Mouse (Mus musculus) neural tube, embryonic 12.5 days (tissue): ENCODE measurements around the gene Igsf11. TPM values are rescaled to one million over a fixed set of nuclear protein-coding genes. Genes with fewer than 3 reads are reported as not detected.

Experiments used
- ATAC-seq: fragments of 200-750 bp; cut with Nextera tagmentation; 2 replicates; pipeline ENCODE4 v1.8.0; 2017; ENCODE audit warnings: low read depth, mild to moderate bottlenecking, moderate TSS enrichment, moderate library complexity; ENCODE audit not compliant: low FRiP score
- H3K27ac ChIP-seq: fragments of 300-500 bp; sonication (generic); 2 replicates; pipeline ENCODE4 v1.5.1; 2016
- H3K27me3 ChIP-seq: fragments of 300-500 bp; sonication (generic); replicated peaks from 2 replicates; pipeline ENCODE4 v1.6.1; 2016; ENCODE audit warnings: mild to moderate bottlenecking
- H3K36me3 ChIP-seq: fragments of 300-500 bp; sonication (generic); 2 replicates; pipeline ENCODE4 v1.6.1; 2016; ENCODE audit warnings: mild to moderate bottlenecking
- H3K4me1 ChIP-seq: fragments of 300-500 bp; sonication (generic); 2 replicates; pipeline ENCODE4 v1.6.1; 2016
- H3K4me2 ChIP-seq: fragments of 300-500 bp; sonication (generic); replicated peaks from 2 replicates; pipeline ENCODE4 v1.6.1; 2016; ENCODE audit warnings: mild to moderate bottlenecking
- H3K4me3 ChIP-seq: fragments of 300-500 bp; sonication (generic); 2 replicates; pipeline ENCODE4 v1.5.1; 2016
- H3K9ac ChIP-seq: fragments of 300-500 bp; sonication (generic); 2 replicates; pipeline ENCODE4 v1.6.1; 2016; ENCODE audit warnings: mild to moderate bottlenecking
- H3K9me3 ChIP-seq: fragments of 300-500 bp; sonication (generic); 2 replicates; pipeline ENCODE4 v1.6.1; 2016; ENCODE audit warnings: mild to moderate bottlenecking
- WGBS: fragments of 180-500 bp; shearing (Covaris S2); methylation state at CpG from one replicate; pipeline ENCODE4 v1.1.7; 2016; 5-methylcytosine and 5-hydroxymethylcytosine counted together
- polyA plus RNA-seq: library from polyadenylated mRNA; unstranded; fragments of >200 nt; fragmentation: Nextera tagmentation; extraction: Ambion mirVana; gene quantifications from 2 replicates; pipeline ENCODE4 v1.2.1, GENCODE M21; 2016

Igsf11 gene
- polyA plus RNA-seq, 1 experiment from 2014 or later, result 4.6 TPM

- Histone ChIP-seq H3K9ac (no peak overlapping the region), H3K4me2 (no peak overlapping the region)
Observed at GRCm38 (mm10) chr16:39056961-39057360, 164.5 kb downstream of the Igsf11 start.

GRCm38 (mm10) chr16:39058869-39059268 is 166.4 kb downstream of the Igsf11 start:
- Histone ChIP-seq H3K36me3 (no peaks in the 10 kb centered on the region), H3K27me3 (no peaks in the 10 kb centered on the region), H3K9ac (no peak overlapping the region), H3K4me2 (no peak overlapping the region), H3K27ac (no peak overlapping the region), H3K4me3 (no peak overlapping the region), H3K9me3 (no peaks in the 10 kb centered on the region), H3K4me1 (no peaks in the 10 kb centered on the region)
- 85% methylated on average over 2 of the region's 2 CpGs for whole genome bisulfite sequencing
- no peak for ATAC-seq

More at GRCm38 (mm10) chr16:39056961-39057360, 164.5 kb downstream of the Igsf11 start:
- Histone ChIP-seq H3K9me3 (no peaks in the 10 kb centered on the region), H3K4me1 (no peaks in the 10 kb centered on the region; the same call in 1 of the 2 replicates), H3K36me3 (no peaks in the 10 kb centered on the region), H3K27ac (no peak overlapping the region), H3K27me3 (no peaks in the 10 kb centered on the region), H3K4me3 (no peak overlapping the region)
- no peak for ATAC-seq
- 72% methylated on average over 12 of the region's 12 CpGs for WGBS

GRCm38 (mm10) chr16:39062596-39062995 is 170.1 kb downstream of the Igsf11 start:
- Histone ChIP-seq H3K4me2 (no peak overlapping the region), H3K9ac (no peak overlapping the region), H3K4me3 (no peak overlapping the region), H3K9me3 (no peaks in the 10 kb centered on the region), H3K27ac (no peak overlapping the region), H3K27me3 (no peaks in the 10 kb centered on the region), H3K4me1 (no peaks in the 10 kb centered on the region), H3K36me3 (no peaks in the 10 kb centered on the region)
- no peak for ATAC-seq
- 36% methylated on average over 5 of the region's 5 CpGs for WGBS

- Histone ChIP-seq H3K4me2 (no peak overlapping the region), H3K27ac (no peak overlapping the region), H3K27me3 (no peaks in the 10 kb centered on the region), H3K4me3 (no peak overlapping the region), H3K9me3 (no peaks in the 10 kb centered on the region), H3K36me3 (no peaks in the 10 kb centered on the region), H3K9ac (no peak overlapping the region), H3K4me1 (no peaks in the 10 kb centered on the region)
- no peak for ATAC-seq
- 72% methylated on average over 5 of the region's 5 CpGs for WGBS
Observed at GRCm38 (mm10) chr16:39065576-39065975, 173.1 kb downstream of the Igsf11 start.

- Histone ChIP-seq H3K4me2 (no peak overlapping the region), H3K4me3 (no peak overlapping the region), H3K9me3 (no peaks in the 10 kb centered on the region), H3K9ac (no peak overlapping the region), H3K27ac (no peak overlapping the region), H3K27me3 (no peaks in the 10 kb centered on the region), H3K4me1 (no peaks in the 10 kb centered on the region), H3K36me3 (no peaks in the 10 kb centered on the region)
- ATAC-seq, result no peak
- 50% methylated on average over 3 of the region's 3 CpGs for WGBS
Observed at GRCm38 (mm10) chr16:39071431-39071830, 179.0 kb downstream of the Igsf11 start.

Other genes starting within 250 kb of the Igsf11 start
- gene Arhgap31, start 179.4 kb upstream of the Igsf11 start, polyA plus RNA-seq, result 8.7 and 10.1 TPM in 2 replicates
- gene B4galt4, start 150.4 kb upstream of the Igsf11 start, polyA plus RNA-seq, result 20.7 and 21.4 TPM in 2 replicates
- 1.4 and 1.8 TPM in 2 replicates for gene Upk1b, start 92.3 kb upstream of the Igsf11 start, polyA plus RNA-seq
- gene 4930435E12Rik, start 63.9 kb upstream of the Igsf11 start, polyA plus RNA-seq, result not detected in 2 replicates